Mouse (Mus musculus): ENCODE results near the gene Palld.

- TF ChIP-seq GATA1 (IDR thresholded peaks at IDR 0.05; ENCODE audit: low read length) (no peak), TAL1 (IDR thresholded peaks at IDR 0.05; ENCODE audit: low read length) (no peak)
These were observed 403.5 kb downstream of the Palld start for GRCm38 (mm10) chr8:61499035-61499434.
